Mouse (Mus musculus) gastrocnemius, adult 2 months (tissue): Measurements from ENCODE around the gene Ccdc115. TPM values are rescaled to one million over a fixed set of nuclear protein-coding genes. Genes with fewer than 3 reads are reported as not detected.
A peak's percentile ranks its signal among the peaks of the same experiment; 100 is the strongest.

Source experiments
- DNase-seq: peaks from one replicate; pipeline ENCODE4 v3.0.0; 2022
- H3K27ac ChIP-seq: fragments of 200-600 bp; 2 replicates; pipeline ENCODE4 v1.8.1; 2022; ENCODE audit warnings: mild to moderate bottlenecking
- H3K4me3 ChIP-seq: fragments of 200-600 bp; 2 replicates; pipeline ENCODE4 v1.8.1; 2022; ENCODE audit warnings: mild to moderate bottlenecking, moderate library complexity
- CTCF ChIP-seq: fragments of 200-600 bp; IDR thresholded peaks from 2 replicates; pipeline ENCODE4 v1.8.1; 2022; ENCODE audit warnings: antibody characterized with exemption, mild to moderate bottlenecking, moderate library complexity
- intact Hi-C: fragments of 180-260 bp; cut with DNase I; formaldehyde crosslinking; loops from one replicate; pipeline ENCODE4 v1.15.1; 2025
- microRNA-seq: library from miRNA; unstranded; fragments of <30 nt; microRNA quantifications from one replicate; pipeline ENCODE4 v1.2.0, GENCODE M21; 2021
- total RNA-seq, 2 experiments: library from RNA; stranded (reverse); gene quantifications; 2 replicates each; pipeline ENCODE4 v1.2.3; 2021

Gene Ccdc115
- total RNA-seq, 2 experiments from 2014 or later = 10.8 to 13.6 TPM

GRCm38 (mm10) chr1:34389234-34389891, 50.1 kb downstream of the Ccdc115 start:
- peak overlapping the region; percentile 37 for H3K4me3 ChIP-seq
- intact Hi-C loops = no loop called here
- TF ChIP-seq CTCF = no peak
- H3K27ac ChIP-seq = peak overlapping the region; percentile 71
- DNase-seq = peak; percentile 24

- H3K27ac ChIP-seq = peak overlapping the region; percentile 71
- no peak for TF ChIP-seq CTCF
- intact Hi-C loops = no loop called here
- no peak for DNase-seq
- peak overlapping the region; percentile 37 for H3K4me3 ChIP-seq
Measured at GRCm38 (mm10) chr1:34388849-34389233, 50.6 kb downstream of the Ccdc115 start.

GRCm38 (mm10) chr1:34387346-34388327, 51.8 kb downstream of the Ccdc115 start:
- intact Hi-C loops = no loop called here
- H3K4me3 ChIP-seq = no peak overlapping the region
- no peak for TF ChIP-seq CTCF
- DNase-seq = peak; percentile 61
- peak overlapping the region; percentile 71; the same call in 1 of the 2 replicates for H3K27ac ChIP-seq

Small RNA genes within 50 kb of the gene (microRNA-seq; reads per million reads assigned to microRNA genes)
- not detected for gene Mir5103

Other genes with a start within 250 kb of the Ccdc115 start
- 10 to 100 TPM in 1 of 2 experiments, 1 to 10 TPM in 1; 8.7 to 14.0 TPM for gene Imp4, start 179 bp upstream of the Ccdc115 start, total RNA-seq
- 1 to 10 TPM; 1.8 to 2.3 TPM for gene Ptpn18, start 20.1 kb upstream of the Ccdc115 start, total RNA-seq
- gene Prss39, start 58.7 kb upstream of the Ccdc115 start, total RNA-seq = not detected
- gene Cfc1, start 96.0 kb upstream of the Ccdc115 start, total RNA-seq = not detected
- not detected for gene Prss40, start 121.3 kb upstream of the Ccdc115 start, total RNA-seq
- not detected for gene Amer3, start 140.0 kb upstream of the Ccdc115 start, total RNA-seq